Mouse (Mus musculus): ENCODE measurements around the gene Plxna4. TPM values are rescaled to one million over a fixed set of nuclear protein-coding genes. Genes with fewer than 3 reads are reported as not detected.

Gene Plxna4
- total RNA-seq, 2 experiments from 2014 or later, result 67.6 to 71.8 TPM

DNA sequence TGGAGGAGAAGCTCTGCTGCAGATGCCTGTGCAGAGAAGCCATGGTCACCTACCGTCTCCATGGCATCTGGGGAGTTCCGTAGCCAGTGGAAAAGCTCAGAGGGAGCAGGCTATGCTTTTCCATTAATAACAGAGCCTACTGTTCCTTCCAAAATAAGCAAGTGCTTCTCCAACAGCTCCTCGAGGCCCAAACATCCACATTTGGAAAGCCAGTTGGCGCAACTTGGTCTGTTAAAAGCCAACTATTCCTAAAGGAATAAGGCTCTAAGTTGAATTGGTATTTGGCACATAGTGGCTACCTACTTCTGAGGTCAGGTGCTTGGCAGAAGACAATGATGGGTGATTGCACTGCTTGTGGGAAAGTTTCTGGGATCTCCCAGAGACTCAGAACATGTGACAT is 437.2 kb downstream of the Plxna4 start:
- intact Hi-C loops (cut with DNase I), result no loop called here
- no peak for DNase-seq (ENCODE audit: low spot score in 2 of 2)

DNA sequence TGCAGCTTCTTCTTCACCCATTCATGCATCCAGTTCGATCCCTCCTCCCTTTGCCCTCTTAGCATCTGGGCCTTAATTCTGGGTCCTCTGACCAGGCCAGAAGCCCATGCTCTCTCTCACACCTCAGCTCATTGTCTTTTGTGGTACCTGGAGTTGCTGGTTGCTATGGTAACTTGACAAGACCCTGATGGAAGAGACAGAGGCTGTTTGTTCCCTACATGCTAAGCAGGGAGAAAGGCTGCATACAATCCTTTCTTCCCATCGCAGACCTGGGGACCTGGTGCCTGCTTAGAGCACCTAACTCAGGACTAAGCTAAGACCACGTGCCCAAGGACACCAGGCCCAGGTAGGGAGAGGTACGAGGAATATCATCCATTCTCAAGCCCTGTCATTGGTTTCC is 443.2 kb downstream of the Plxna4 start:
- intact Hi-C loops (cut with DNase I), result loop anchor here (5.0 kb wide), 1 partner anchor 207 kb away; no protein-coding TSS in a partner anchor
- no peak for DNase-seq (ENCODE audit: low spot score in 2 of 2)

DNA sequence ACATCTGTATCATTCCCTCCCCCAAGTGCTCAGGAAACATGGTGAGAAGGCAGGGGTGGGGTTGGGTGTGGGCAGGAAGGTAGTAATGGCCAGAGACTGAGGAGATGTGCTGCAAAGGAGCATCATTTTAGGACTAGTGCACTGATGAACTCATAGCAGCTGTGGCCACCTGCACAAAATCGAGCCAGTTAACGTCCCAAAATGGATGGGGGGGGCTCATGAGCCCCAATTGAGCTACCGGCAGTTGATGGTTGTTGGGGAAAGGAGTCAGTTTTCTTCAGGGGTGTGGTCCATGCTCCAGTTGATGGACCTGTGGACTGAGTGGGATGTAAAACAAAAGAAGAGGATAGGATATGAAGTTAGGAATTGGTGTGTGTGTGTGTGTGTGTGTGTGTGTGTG is 448.5 kb downstream of the Plxna4 start:
- intact Hi-C loops (cut with DNase I), result no loop called here
- DNase-seq (ENCODE audit: low spot score in 2 of 2), result no peak

DNA sequence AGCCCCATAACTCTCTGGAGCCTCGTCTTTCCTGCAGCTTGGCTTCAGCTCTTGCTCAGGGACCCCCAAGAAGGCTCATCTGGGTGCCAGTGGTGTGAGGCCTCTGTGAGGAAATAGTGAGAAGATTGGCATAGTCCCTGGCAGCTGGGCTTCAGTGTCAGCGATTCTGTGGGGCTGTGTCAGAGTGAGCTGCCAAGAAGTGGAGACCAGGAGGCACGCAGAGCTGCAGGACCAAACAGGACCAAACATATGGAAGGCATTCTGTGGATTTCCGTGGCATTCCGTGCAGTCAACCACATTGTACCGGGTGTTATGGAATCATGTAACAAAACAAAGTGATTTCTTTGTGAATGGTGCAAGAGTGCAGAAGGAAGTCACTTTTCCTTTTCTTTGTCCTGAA is 461.1 kb downstream of the Plxna4 start:
- intact Hi-C loops (cut with DNase I), result no loop called here

DNA sequence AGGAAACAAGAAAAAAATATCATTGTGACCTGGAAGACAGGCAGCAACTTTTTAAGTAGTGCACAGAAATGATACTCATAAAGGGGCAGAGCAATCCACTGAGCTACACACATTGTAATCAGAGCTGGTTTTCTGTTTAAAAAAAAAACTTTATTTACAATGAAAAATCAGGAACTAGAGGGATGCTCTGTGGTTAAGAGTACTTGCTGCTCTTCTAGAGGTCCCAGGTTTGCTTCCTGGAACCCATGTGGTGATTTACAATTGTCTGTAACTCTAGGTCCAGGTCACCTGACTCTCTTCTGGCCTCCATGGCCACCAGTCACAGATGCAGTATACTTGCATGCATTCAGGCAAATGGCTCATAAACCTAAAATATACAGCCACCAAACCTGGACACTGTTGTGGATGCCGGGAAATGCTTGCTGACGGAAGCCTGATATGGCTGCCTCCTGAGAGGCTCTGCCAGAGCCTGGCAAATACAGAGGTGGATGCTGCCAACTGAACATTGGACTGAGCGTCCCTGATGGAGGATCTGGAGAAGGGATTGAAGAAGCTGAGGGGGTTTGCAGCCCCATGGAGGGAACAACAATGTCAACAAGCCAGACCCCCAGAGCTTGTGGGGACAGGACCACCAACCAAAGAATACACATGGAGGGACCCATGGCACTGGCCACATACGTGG is 465.3 kb downstream of the Plxna4 start:
- intact Hi-C loops (cut with DNase I), result no loop called here
- DNase-seq (ENCODE audit: low spot score in 2 of 2), result no peak

More for the DNA sequence above, 461.1 kb downstream of the Plxna4 start:
- no peak for DNase-seq (ENCODE audit: low spot score in 2 of 2)

DNA sequence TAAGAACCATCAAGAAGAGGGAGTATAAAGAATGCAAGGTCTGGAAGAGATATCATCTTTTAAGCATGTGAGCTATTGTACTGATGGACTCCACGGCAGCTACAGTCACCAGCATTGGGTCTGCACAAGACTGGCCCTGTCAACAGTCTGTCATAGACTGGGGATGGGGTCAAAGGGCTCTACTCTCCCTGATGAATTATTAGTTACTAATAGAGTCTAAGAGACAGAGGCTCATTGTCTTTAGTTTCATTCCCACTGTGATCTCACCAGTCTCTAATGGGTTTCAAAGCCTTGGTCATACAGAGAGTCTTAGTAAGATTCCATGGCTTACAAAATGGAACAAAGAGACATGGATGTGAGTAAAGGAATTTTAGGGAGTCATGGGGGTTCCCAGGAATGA is 467.1 kb downstream of the Plxna4 start:
- intact Hi-C loops (cut with DNase I), result no loop called here
- DNase-seq (ENCODE audit: low spot score in 2 of 2), result no peak

DNA sequence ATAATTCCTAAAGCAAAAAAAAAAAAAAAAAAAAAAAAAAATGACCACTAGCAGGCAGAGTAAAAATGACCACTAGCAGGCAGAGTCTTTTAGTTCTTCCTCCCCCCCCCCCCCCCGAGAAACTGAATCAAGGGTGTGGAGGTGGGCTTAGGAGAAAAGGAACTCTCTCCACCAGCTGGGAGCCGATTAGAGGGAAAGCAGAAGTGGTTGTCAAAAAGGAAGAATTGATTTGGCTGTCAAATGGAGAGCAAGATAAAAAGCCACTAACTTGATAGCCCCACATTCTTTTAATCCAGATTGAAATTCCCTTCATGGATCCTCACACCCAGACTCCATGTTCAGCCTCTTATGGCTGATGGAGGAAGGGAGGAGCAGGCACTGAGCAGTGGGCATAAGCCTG is 478.8 kb downstream of the Plxna4 start:
- intact Hi-C loops (cut with DNase I), result no loop called here
- no peak for DNase-seq (ENCODE audit: low spot score in 2 of 2)

DNA sequence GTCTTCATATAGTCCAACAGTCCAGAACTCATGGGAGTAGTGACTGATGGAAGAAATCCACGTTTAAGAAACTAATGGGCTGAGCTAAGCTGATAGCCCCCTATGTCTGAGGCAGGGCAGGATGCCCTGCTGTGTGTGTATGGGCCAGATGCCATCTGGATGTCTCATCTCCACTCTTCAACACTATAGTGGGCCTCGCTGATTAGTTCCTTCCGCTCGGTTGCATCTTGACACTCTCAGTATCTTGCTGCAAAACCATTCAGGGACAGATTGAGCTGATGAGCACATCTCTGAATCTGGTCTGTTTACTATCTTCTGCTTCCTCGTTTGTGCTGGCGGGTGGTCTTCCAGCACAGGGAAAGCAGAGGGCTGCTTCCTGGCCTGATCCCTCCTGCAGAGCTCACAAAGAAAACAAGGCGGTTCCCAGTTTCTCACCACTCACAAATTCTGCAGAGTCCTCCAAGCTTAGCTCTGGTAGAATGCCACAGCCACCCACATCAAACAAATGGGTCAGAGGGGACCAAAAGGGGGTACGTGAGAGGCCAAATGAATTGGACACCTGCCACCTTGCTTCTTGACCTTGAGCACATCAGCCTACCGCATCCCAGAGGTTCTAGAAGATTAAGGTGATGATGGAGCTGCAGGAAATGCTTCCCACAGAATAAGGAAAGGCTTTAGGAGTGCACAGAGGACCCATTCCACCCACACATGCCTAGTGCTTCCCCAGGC is 482.3 kb downstream of the Plxna4 start:
- DNase-seq (ENCODE audit: low spot score in 2 of 2), result no peak
- intact Hi-C loops (cut with DNase I), result no loop called here
